Mouse (Mus musculus) liver, embryonic 13.5 days (tissue): ENCODE data around the gene Egfr. TPM values are rescaled to one million over a fixed set of nuclear protein-coding genes. Genes with fewer than 3 reads are reported as not detected.

Experiments used
- ATAC-seq: fragments of 200-750 bp; cut with Nextera tagmentation; 2 replicates; pipeline ENCODE4 v1.8.0; 2017; ENCODE audit warnings: low read depth, mild to moderate bottlenecking, moderate number of reproducible peaks, moderate library complexity
- DNase-seq: peaks from one replicate; pipeline ENCODE4 v3.0.0; 2022
- H3K27ac ChIP-seq: fragments of 300-500 bp; sonication (generic); 2 replicates; pipeline ENCODE4 v1.5.1; 2015; ENCODE audit warnings: moderate library complexity, mild to moderate bottlenecking, inconsistent platforms
- H3K27me3 ChIP-seq: fragments of 300-500 bp; sonication (generic); 2 replicates; pipeline ENCODE4 v1.6.1; 2015; ENCODE audit warnings: mild to moderate bottlenecking, inconsistent platforms
- H3K36me3 ChIP-seq: fragments of 300-500 bp; sonication (generic); 2 replicates; pipeline ENCODE4 v1.6.1; 2015; ENCODE audit warnings: mild to moderate bottlenecking, inconsistent platforms
- H3K4me1 ChIP-seq: fragments of 300-500 bp; sonication (generic); replicated peaks from 2 replicates; pipeline ENCODE4 v1.6.1; 2015; ENCODE audit warnings: inconsistent platforms
- H3K4me2 ChIP-seq: fragments of 300-500 bp; sonication (generic); 2 replicates; pipeline ENCODE4 v1.6.1; 2015; ENCODE audit warnings: inconsistent platforms, mild to moderate bottlenecking, moderate library complexity
- H3K4me3 ChIP-seq: fragments of 300-500 bp; sonication (generic); replicated peaks from 2 replicates; pipeline ENCODE4 v1.5.1; 2015; ENCODE audit warnings: mild to moderate bottlenecking, inconsistent platforms
- H3K9ac ChIP-seq: fragments of 300-500 bp; sonication (generic); 2 replicates; pipeline ENCODE4 v1.6.1; 2015; ENCODE audit warnings: mild to moderate bottlenecking, inconsistent platforms
- H3K9me3 ChIP-seq: fragments of 300-500 bp; sonication (generic); replicated peaks from 2 replicates; pipeline ENCODE4 v1.6.1; 2016; ENCODE audit warnings: inconsistent platforms
- WGBS: fragments of 180-500 bp; shearing (Covaris S2); methylation state at CpG from one replicate; pipeline ENCODE4 v1.1.7; 2015; ENCODE audit not compliant: insufficient replicate concordance; 5-methylcytosine and 5-hydroxymethylcytosine counted together
- polyA plus RNA-seq: library from polyadenylated mRNA; unstranded; fragments of >200 nt; fragmentation: Nextera tagmentation; extraction: Ambion mirVana; gene quantifications from 2 replicates; pipeline ENCODE4 v1.2.1, GENCODE M21; 2015

Egfr gene
- polyA plus RNA-seq, 1 experiment from 2014 or later = 0.67 TPM

- H3K36me3 ChIP-seq = no peaks in the 10 kb centered on the region
- peaks cover 15% of the 10 kb centered on the region for H3K4me1 ChIP-seq
- DNase-seq (no peak), ATAC-seq (no peak)
- no peak overlapping the region for H3K4me2 ChIP-seq
- H3K27me3 ChIP-seq = no peaks in the 10 kb centered on the region
- H3K27ac ChIP-seq = no peak overlapping the region
- WGBS = 76% methylated on average over 3 of the region's 3 CpGs
- H3K9me3 ChIP-seq = no peaks in the 10 kb centered on the region
- no peak overlapping the region for H3K4me3 ChIP-seq
- no peak overlapping the region for H3K9ac ChIP-seq
These were observed 58.1 kb downstream of the Egfr start for GRCm38 (mm10) chr11:16810086-16810485.

GRCm38 (mm10) chr11:16813298-16813697, 61.3 kb downstream of the Egfr start:
- no peak overlapping the region for H3K9ac ChIP-seq
- H3K4me2 ChIP-seq = no peak overlapping the region
- DNase-seq (peak; percentile 11), ATAC-seq (peak; percentile 82)
- peaks cover 28% of the 10 kb centered on the region for H3K4me1 ChIP-seq
- H3K9me3 ChIP-seq = no peaks in the 10 kb centered on the region
- no peak overlapping the region; the same call in 1 of the 2 replicates for H3K27ac ChIP-seq
- H3K4me3 ChIP-seq = no peak overlapping the region
- H3K36me3 ChIP-seq = no peaks in the 10 kb centered on the region
- no peaks in the 10 kb centered on the region for H3K27me3 ChIP-seq

- Histone ChIP-seq H3K4me2 (no peak overlapping the region), H3K27me3 (no peaks in the 10 kb centered on the region), H3K4me3 (no peak overlapping the region), H3K36me3 (no peaks in the 10 kb centered on the region), H3K9ac (no peak overlapping the region), H3K9me3 (no peaks in the 10 kb centered on the region), H3K27ac (no peak overlapping the region), H3K4me1 (peaks cover 28% of the 10 kb centered on the region)
- DNase-seq (no peak), ATAC-seq (no peak)
- WGBS = 74% methylated on average over 9 of the region's 9 CpGs
These were observed 64.4 kb downstream of the Egfr start for GRCm38 (mm10) chr11:16816414-16816813.

GRCm38 (mm10) chr11:16817336-16818034, 65.5 kb downstream of the Egfr start:
- no peak overlapping the region for H3K9ac ChIP-seq
- peaks cover 28% of the 10 kb centered on the region for H3K4me1 ChIP-seq
- no peaks in the 10 kb centered on the region for H3K36me3 ChIP-seq
- H3K27me3 ChIP-seq = no peaks in the 10 kb centered on the region
- no peak overlapping the region for H3K4me2 ChIP-seq
- no peak for DNase-seq
- H3K9me3 ChIP-seq = no peaks in the 10 kb centered on the region
- H3K4me3 ChIP-seq = no peak overlapping the region
- peak; percentile 84 for ATAC-seq
- no peak overlapping the region; the same call in 1 of the 2 replicates for H3K27ac ChIP-seq
- 39% methylated on average over 6 of the region's 6 CpGs for WGBS

- H3K4me3 ChIP-seq = no peak overlapping the region
- ATAC-seq = no peak
- H3K27ac ChIP-seq = no peak overlapping the region
- no peak overlapping the region for H3K9ac ChIP-seq
- H3K4me2 ChIP-seq = no peak overlapping the region
- H3K9me3 ChIP-seq = no peaks in the 10 kb centered on the region
- WGBS = 81% methylated on average over 1 of the region's 1 CpGs
- DNase-seq = no peak
- no peaks in the 10 kb centered on the region for H3K27me3 ChIP-seq
- H3K36me3 ChIP-seq = no peaks in the 10 kb centered on the region
- H3K4me1 ChIP-seq = peaks cover 14% of the 10 kb centered on the region
These were observed 67.4 kb downstream of the Egfr start for GRCm38 (mm10) chr11:16819424-16819823.

GRCm38 (mm10) chr11:16820138-16820537, 68.1 kb downstream of the Egfr start:
- DNase-seq (no peak), ATAC-seq (no peak)
- H3K36me3 ChIP-seq = no peaks in the 10 kb centered on the region
- no peak overlapping the region for H3K4me2 ChIP-seq
- 66% methylated on average over 6 of the region's 6 CpGs for WGBS
- H3K27me3 ChIP-seq = no peaks in the 10 kb centered on the region
- no peak overlapping the region for H3K9ac ChIP-seq
- H3K4me1 ChIP-seq = peaks cover 14% of the 10 kb centered on the region
- no peaks in the 10 kb centered on the region for H3K9me3 ChIP-seq
- H3K4me3 ChIP-seq = no peak overlapping the region
- H3K27ac ChIP-seq = no peak overlapping the region

GRCm38 (mm10) chr11:16821668-16822254, 69.8 kb downstream of the Egfr start:
- Histone ChIP-seq H3K4me2 (no peak overlapping the region), H3K27ac (no peak overlapping the region), H3K4me3 (no peak overlapping the region), H3K9me3 (no peaks in the 10 kb centered on the region), H3K36me3 (no peaks in the 10 kb centered on the region), H3K4me1 (peaks cover 14% of the 10 kb centered on the region), H3K9ac (no peak overlapping the region), H3K27me3 (no peaks in the 10 kb centered on the region)
- no peak for ATAC-seq
- DNase-seq = no peak
- 79% methylated on average over 6 of the region's 6 CpGs for WGBS

GRCm38 (mm10) chr11:16823830-16824545, 72.0 kb downstream of the Egfr start:
- Histone ChIP-seq H3K4me3 (no peak overlapping the region), H3K9me3 (no peaks in the 10 kb centered on the region), H3K9ac (no peak overlapping the region), H3K27me3 (no peaks in the 10 kb centered on the region), H3K27ac (no peak overlapping the region), H3K4me1 (no peaks in the 10 kb centered on the region), H3K36me3 (no peaks in the 10 kb centered on the region), H3K4me2 (no peak overlapping the region)
- ATAC-seq = no peak
- no peak for DNase-seq
- WGBS = 71% methylated on average over 4 of the region's 4 CpGs

GRCm38 (mm10) chr11:16829468-16829867, 77.5 kb downstream of the Egfr start:
- H3K4me1 ChIP-seq = no peaks in the 10 kb centered on the region
- 66% methylated on average over 3 of the region's 3 CpGs for WGBS
- H3K4me2 ChIP-seq = no peak overlapping the region
- no peak overlapping the region for H3K4me3 ChIP-seq
- DNase-seq (no peak), ATAC-seq (no peak)
- H3K27ac ChIP-seq = no peak overlapping the region
- no peak overlapping the region for H3K9ac ChIP-seq
- H3K27me3 ChIP-seq = no peaks in the 10 kb centered on the region
- no peaks in the 10 kb centered on the region for H3K9me3 ChIP-seq
- H3K36me3 ChIP-seq = no peaks in the 10 kb centered on the region

- H3K4me1 ChIP-seq = no peaks in the 10 kb centered on the region
- no peaks in the 10 kb centered on the region for H3K36me3 ChIP-seq
- no peak overlapping the region for H3K4me3 ChIP-seq
- ATAC-seq (no peak), DNase-seq (no peak)
- H3K9ac ChIP-seq = no peak overlapping the region
- H3K9me3 ChIP-seq = no peaks in the 10 kb centered on the region
- no peaks in the 10 kb centered on the region for H3K27me3 ChIP-seq
- H3K27ac ChIP-seq = no peak overlapping the region
- whole genome bisulfite sequencing = 59% methylated on average over 8 of the region's 8 CpGs
- H3K4me2 ChIP-seq = no peak overlapping the region
These were observed 78.7 kb downstream of the Egfr start for GRCm38 (mm10) chr11:16830531-16831227.

- 65% methylated on average over 5 of the region's 5 CpGs for WGBS
- ATAC-seq = no peak
These were observed 80.0 kb downstream of the Egfr start for GRCm38 (mm10) chr11:16831974-16832464.

More at GRCm38 (mm10) chr11:16831974-16832464, 80.0 kb downstream of the Egfr start:
- Histone ChIP-seq H3K27ac (no peak overlapping the region), H3K36me3 (no peaks in the 10 kb centered on the region), H3K4me3 (no peak overlapping the region), H3K9me3 (no peaks in the 10 kb centered on the region), H3K27me3 (no peaks in the 10 kb centered on the region), H3K4me1 (no peaks in the 10 kb centered on the region), H3K9ac (no peak overlapping the region), H3K4me2 (no peak overlapping the region)
- no peak for DNase-seq
